Mouse (Mus musculus) thymus, postnatal 25 days (tissue): ENCODE data around the gene Naxe.

Experiments
- DNase-seq: peaks from one replicate; pipeline ENCODE4 v3.0.0; 2022

Naxe gene

DNA sequence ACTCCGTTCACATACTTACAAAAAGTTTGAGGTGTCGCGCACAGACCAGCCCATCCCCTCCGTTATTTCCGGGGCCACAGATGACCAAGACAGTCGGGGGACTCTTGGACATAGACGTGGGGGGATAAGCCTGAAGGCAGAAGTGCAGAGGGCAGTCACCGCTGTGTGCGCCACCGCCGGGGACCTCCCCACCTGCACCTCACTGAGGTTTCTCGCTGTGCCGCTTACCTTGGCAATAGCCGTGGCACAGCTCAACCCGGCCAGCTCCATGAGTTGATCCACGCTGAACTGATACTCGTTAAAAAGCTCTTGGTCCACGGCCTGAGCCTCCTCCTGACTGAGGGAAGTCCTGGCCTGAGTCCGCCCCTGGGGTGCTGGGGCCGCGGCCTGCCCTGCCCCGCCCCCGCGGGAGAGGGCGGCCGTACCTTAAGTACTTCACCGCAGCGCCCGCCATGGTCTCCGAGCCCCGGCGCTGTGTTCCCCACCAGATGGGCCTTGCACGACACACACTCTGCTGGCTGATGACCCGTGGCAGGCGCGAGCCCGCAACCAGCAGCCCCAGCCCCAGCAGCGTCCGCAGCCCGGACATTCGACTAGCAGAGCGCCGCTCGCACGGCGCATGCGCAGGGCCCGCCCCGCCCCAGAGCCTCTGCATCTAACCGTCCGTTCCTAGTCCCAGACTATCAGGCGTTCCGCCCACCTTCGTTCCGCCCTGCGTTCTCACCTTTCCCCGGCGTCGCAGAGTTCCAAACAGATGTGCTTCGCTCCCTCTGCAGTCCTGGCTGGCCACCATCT is at the start of gene Naxe:
TSS of gene Naxe (minus strand) at position 594 of the 795 bp plus-strand sequence.
- DNase-seq, result peak; percentile 84

DNA sequence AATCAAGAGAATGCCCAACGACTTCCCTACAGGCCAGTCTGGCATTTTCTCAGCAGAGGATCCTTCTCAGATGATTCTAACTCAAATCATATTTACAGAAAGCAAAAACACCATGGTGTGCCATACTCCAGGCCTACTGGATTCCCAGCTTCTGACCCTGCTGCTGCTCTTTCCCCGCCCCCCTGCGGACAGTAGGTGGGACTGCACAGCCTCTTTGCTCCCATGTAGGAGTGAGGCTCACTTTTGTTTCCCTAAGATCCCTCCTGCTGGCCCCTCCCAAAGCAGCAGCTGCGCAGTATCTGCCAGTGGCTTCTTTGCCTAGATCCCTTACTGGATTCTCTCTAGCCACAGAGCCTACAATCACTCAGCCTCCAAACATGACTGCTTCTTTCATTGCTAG is 47.8 kb upstream of the Naxe start:
- DNase-seq, result no peak

DNA sequence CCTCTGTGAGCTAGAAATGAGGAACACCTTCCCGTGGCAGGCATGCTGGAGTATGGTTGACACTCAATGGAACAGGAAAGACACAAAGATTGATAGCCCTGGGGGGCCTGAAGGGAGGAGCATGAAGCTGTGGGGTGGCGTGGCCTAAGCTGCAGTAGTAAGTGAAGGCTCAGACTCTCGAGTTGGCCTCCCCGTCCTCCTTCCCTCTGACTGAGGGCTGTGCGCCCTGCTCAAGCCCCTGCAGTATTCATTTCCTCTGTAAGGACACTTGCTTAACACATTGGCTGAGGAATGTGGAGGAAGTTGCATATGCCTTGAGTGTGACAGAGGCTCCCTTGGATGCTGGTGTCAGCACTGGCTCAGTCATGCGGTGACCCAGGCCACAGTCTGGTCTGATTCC is 44.3 kb upstream of the Naxe start:
- DNase-seq, result no peak

DNA sequence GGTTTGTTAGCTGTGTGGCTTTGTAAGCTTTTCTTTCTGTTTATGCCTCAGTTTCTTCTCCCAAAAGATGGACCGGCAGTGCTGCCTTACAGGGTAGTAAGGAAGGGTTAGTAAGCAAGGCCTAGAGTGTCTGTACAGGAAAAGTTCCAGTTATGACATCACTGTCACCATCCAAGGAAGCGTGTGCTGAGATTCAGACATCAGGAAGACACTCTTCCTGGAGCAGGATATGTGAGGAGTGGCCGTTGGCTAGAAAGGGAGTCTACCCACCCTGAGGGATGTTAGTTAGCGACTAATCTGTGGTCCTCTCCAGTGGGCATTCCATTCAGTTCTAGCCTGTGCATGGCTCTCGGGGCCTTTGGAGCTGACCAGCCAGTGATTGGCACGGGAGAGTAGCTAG is 43.9 kb upstream of the Naxe start:
- DNase-seq, result no peak

DNA sequence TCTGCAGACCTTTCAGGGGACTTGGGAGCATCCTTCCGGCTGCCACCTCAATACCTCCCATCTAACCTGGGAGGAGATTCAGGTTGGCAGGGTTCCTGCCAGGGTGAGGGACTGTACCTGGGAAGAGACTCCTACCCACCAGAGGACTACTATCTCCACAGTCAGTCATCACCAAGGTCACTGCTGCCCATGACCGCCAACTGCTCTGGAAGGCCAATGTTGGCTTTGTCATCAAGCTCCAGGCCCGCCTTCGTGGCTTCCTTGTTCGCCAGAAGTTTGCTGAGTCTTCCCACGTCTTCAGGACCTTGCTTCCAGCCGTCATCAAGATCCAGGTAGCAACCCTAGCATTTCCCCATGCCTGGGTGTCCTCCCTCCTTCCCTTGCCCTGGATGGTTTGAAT is 43.4 kb upstream of the Naxe start:
- no peak for DNase-seq

DNA sequence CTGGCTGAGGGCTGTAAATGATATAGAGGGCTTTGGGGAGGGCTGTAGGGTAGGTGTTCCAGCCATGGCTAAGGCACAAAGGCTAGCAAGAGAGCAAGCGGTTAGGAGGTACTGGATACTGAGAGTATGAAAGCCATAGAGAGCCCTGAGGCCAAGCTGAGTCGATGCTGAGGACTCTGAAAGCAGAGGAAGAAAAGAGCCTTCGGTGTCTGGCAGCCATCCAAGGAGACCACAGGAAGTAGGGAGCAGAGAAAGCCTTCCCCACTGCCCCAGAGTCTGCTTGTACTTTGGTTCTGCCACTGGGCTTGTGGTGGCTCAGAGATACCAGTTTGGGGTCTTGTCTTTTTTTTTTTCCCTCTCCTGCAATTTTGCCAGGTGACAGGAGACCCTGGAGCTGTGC is 42.0 kb upstream of the Naxe start:
- DNase-seq, result no peak

DNA sequence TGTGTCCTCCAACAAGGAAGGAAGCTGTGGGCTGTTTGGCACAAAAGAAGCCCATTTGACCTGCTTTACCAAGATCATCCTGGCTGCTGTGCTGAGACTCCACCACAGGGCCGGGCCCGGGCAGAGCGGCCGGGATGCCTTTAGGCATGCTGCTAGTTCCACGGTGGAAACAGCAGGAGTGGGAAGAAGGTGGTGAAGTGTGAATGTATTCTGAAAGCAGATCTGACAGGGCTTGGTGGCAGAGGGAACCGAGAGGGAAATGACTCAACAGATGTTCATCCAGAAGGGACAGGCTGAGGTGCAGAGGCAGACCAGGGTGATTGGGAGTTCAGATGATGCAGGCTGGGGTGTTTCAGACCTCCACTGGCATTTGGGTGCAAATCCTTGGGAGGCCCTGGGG is 39.4 kb upstream of the Naxe start:
- DNase-seq, result no peak

DNA sequence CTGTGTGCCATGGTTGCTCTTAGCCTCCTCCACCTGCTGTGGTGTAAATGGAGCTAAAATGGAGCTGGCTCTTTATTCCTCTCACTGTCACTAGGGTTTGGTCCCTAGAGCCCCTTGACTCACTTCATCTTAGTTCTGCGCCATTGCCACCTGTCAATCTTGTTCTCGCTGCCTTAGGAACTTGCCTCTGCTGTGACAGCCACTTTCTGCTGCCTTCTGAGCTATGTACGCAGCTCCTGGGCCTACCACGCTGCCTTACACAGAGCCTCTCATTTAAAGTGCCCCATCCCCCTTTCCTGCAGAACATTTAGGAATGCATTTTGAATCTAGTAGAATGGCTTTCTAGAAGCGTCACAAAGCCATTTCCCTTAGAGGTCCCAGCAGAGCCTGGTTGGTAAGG is 35.8 kb upstream of the Naxe start:
- DNase-seq, result no peak

DNA sequence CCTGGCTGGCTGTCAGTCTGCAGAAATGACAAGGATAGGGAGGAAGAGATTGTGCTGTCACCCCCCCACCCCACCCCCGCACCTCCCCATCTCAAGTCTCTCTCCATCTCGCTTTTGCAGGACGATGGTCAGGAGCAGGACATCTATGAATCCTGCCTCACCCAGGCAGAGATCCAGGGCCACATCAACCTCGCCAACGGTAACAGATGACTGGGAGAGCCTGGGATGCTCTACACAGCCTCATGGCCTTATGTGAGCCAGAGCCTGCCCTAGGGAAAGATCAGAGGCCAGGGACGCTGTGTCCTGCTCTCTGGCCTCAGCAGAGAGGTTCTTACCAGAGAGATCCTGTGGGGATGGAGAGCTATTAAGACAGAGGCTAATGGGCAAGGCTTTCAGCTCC is 32.3 kb upstream of the Naxe start:
- DNase-seq, result no peak

DNA sequence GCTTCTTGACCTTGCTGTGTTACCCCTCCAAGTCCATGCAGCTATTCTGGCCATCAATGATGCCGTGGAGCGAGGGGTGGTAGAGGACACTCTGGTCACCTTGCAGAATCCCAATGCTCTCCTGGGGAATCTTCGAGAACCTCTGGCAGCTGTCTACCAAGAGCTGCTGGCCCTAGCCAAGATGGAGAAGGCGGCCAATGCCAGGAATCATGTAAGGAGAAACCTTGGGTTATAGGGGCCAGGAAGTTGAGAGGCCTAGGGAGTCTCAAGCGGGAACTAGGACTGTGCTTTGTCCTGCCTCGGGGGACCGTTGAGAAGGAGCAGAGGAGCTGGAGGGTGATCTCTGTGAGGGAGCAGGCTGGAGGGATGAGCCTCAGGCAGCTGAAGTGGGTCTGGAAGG is 31.8 kb upstream of the Naxe start:
- DNase-seq, result no peak

DNA sequence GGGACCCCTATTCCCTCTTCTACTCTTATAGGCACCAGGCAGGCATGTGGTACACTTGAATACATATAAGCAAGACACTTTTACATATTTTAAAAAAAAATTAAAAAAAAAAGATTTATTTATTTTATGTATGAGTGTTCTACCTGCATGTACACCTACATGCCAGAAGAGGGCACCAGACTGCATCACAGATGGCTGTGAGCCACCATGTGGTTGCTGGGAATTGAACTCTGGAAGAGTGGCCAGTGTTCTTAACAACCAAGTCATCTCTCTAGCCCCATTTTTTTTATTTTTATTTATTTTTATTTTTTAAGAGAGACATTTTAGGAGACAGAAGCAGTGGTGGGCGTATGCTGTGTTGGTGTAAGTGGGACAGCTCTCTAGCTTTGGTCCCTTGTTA is 29.4 kb upstream of the Naxe start:
- peak; percentile 35 for DNase-seq

DNA sequence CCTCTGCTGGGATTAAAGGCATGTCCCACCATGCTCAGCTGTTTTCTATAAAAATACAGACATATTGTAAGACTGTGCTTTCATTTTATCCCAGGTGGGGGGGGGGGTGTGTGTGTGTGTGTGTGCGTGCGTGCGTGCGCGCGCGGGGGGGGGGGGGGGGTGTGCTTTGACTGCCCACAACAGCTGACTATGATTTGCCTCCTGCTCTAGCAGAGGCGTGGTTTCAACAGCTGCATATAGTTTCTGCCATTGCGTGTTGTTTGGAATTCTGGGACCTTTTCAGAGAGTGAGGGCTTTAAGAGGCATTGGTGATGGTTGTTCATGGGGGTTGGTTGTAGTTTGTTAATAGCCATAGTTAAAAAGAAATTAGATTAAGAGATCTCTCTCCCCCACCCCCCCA is 27.2 kb upstream of the Naxe start:
- no peak for DNase-seq

DNA sequence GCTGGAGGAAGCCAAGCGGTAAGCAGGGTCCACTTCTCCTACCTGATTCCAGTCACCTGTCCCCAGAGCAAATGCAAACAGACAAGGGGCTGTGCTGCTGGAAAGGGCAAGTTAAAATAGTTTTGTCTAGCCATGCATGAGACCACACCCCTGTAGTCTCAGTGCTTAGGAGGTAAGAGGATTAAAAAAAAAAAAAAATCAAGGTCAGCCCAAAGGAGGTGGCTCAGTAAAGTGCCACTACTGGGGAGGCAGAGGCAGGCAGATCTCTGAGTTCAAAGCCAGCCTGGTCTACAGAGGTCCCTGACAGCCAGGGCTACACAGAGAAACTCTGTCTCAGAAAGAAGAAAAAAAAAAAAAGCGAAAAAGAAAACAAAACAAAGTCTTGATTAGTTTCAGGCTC is 25.7 kb upstream of the Naxe start:
- DNase-seq, result no peak

DNA sequence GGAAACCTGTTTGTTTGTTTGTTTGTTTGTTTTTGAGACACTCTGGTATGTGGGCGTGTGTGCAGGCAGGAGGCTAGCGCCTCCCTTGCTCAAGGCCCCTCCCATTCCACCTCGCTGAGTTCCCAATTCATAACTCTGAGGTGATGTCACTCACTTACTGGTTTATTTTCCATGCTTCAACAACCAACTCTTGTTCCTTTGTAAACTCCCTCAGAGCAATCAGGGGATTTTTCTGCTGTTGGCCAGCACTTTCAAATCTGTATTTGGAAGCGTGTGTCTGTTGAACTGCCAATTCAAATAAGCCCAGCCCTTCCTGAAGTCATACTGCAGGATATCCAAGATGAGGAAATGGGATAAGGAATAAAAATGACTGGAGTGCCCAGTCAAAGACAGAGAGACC is 24.4 kb upstream of the Naxe start:
- DNase-seq, result no peak

DNA sequence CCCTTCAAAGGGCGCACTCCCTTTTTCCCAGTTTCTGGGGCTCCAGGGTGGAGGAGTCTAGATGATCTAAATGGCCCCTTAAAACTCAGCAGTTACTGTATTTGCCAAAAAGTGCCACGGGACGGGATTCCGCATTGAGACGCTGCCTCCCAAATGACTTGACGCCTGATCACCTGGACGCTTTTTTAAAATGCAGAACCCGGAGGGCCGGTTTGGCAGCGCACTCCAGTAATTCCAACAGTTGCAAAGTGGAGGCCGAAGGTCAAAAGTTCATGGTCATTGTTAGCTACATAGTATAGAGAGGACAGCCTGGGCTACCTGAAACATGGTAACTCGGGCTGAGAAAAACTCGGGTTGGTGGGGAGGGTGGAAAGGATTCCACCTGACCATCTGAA is 23.9 kb upstream of the Naxe start:
- DNase-seq, result no peak

DNA sequence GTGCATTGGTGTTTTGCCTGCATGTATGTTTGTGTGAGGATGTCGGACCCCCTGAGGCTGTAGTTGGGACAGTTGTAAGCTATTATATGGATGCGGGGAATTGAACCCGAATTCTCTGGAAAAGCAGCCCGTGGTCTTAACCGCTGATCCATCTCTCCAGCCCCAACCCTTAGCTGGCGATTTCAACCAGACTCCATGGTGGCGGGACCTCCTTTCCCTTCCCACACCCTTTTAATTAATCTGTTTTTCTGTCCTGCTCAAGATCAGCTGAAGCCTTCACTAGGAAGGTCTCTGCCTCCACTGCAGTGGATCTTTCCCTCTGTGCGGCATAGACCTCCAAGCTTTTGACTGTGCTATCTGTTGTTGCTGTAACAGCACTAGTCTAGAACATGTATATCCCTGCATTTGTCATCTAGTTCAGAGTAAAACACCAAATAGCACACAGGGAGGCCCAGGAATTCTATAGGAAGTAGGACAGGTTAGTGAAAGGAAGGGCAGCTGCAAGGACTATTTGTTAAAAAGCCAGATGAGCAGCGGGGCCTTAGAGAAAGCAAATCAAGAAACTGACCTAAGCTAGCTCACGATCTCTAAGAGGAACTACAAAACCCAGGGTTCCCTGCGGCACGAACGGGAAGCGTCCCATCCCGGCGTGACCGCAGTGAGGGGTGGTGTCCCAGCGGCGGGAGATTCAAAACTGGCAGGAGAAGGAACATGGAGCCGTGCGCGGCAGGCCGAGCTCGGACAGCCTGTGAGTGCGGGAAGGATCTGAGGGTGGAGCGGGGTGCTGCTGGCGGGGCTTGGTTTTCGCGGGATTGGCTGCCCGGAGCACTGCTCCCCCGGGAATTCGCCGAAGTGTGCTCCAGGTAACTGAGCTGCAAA is 23.3 kb upstream of the Naxe start, which contains the start of gene Iqgap3:
TSS of gene Iqgap3 (plus strand) at position 627 of the 879 bp plus-strand sequence.
- peak; percentile 79 for DNase-seq

DNA sequence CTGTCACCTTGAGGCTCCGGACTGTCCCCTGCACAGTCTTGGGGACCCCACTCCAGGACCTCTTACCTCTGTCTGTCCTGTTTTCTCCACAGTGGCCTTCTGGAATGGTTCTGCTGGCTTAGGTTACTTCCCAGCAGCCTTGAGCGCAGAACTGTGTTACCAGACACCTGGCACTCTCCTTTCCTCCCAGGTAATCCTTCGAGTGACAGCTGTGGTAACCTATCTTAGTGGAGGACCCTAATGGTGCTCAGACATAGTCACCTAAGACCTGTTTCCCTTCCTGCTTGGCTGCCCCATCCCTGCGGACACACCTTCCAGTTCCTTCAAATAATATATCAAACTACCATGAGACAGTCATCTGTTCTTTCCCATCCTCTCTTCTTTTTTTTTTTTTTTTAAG is 19.9 kb upstream of the Naxe start, which contains the start of gene Ttc24:
TSS of gene Ttc24 (minus strand) at position 101 of the 400 bp plus-strand sequence.
- no peak for DNase-seq

DNA sequence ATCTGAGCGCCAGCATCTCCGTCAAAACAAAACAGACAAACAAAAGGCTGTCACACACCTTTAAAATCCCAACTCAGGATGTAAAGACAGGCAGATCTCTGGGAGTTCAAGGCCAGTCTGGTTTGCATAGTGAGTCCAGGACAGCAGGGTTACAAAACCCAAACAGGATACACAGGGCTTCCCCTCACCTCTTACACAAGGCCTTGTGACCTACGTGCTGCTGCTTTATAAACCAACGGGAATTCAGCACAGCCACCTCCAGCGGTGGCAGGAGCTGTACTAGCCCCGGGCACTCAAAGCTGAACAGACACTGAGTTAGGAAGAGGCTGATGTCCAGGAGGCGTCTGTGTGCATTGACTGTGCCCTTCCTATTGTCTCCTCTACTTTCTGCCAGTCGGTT is 19.1 kb upstream of the Naxe start:
- DNase-seq, result no peak

DNA sequence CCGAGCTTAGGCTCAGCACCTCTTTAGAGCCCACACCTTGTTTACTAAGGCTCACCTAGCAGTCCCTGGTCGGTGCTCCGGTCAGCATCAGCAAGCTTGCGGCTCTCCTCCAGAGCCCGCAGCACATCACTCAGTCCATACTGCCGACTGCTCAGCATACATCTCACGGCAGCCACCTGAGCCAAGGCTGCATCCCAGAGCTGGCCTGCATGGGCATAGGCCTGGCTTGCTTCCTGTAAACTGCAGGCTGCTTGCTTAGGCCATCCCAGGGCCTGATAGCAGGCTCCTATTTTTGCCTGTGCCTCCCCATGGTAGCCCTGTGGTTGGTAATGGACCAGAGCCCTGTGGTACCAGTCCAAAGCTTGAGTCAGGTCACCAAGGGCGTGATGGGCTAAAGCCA is 16.5 kb upstream of the Naxe start:
- no peak for DNase-seq

DNA sequence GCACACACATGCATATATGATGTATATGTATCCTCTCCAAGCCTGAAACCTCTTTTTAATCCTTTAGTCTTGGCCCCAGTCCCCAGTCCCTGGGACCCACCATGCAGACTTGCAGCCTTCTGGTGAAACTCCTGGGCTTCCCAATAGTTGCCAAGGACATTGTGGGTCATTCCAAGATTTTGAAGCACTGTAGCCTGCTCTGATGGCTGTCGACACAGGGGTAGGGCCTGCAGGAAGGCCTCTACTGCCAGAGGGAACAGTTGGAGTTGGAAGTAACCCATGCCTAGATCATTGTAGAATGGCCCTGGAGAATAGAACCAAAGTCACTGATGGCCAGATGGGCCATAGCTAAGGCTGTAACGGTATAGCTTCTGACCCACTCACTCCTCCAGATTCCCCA is 16.1 kb upstream of the Naxe start:
- DNase-seq, result no peak

DNA sequence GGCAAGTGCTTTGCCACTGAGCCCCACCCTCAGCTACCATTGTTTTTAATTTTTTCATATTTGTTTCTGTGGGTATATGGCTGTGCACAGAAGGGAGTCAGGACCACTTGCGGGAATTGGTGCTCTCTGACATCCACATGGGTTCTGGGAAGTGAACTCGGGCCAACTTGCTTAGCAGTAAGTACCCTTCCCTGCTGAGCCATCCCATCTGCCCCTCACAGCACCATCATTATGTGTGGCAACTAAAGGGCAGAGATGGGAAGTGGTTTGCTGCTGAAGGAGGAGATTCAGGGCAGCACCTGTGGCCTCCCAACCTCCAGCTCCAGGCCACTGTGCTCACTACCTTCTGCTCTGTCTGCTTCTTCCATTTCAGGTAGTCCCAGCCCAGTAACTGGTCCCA is 15.3 kb upstream of the Naxe start:
- no peak for DNase-seq

DNA sequence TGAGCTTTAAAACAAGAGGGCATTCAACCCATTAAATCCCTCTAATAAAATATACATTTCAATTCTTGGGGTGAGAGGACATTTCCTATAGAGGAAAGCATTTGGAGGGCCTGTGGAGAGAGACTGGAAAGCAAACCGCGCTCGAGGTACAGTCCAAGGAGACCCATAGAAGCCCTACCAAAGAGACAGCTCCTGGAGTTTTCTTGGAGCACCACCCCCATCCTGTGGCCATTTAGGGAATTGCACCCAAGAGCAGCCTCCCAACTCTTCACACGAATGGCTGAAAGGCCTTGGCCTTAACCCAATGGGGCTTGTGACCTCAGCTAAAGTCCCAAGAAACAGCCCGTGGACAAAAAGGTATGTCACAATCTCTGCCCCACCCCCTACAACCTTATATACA is 13.5 kb upstream of the Naxe start:
- peak; percentile 86 for DNase-seq

DNA sequence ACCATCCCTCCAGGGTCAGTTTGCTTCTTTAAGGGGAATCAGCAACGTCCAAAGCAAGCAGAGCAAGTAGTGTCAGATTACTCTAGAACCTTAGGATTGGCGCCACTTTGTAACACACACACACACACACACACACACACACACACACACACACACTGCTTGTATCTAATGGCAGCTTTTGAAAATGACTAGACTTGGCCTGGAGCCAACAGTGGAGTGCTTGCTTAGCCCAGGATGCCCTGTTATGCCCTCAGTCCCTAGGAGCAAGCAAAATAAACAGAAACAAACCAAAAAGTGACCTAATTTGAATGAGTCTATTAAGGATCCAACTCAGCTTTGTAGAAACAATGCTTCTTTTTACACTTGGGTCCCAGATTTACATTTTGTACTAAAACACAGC is 10.1 kb upstream of the Naxe start:
- DNase-seq, result no peak

DNA sequence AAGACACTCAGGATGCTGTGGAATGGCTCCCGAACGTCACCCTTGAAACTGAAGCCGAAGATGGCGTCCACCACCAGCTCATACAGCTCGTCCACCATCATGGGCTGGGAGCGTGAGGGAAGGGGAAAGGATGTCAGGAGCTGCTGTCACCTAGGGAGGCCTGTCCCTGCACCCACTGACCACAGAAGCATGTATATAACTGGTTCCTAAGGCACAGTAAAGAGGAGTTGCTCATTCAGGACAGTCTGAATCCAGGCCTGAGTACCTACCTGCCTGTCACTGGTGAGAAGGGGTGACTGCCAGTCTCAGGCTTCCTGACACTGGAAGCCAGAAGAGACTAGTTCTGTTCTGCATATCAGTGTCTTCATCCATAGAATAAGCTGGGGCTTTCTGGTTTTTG is 1.3 kb downstream of the Naxe start:
- DNase-seq, result no peak
